Mouse (Mus musculus) adrenal gland, adult (tissue): Measurements from ENCODE around the gene Fpr1.
A peak's percentile ranks its signal among the peaks of the same experiment; 100 is the strongest.
"Not testable (repeated sequence)": the region's sequence is repeated elsewhere in the genome, so short reads cannot be mapped to it uniquely, and the experiment has no call there.

Source experiments
- DNase-seq, 2 experiments: peaks; one replicate each; pipeline ENCODE4 v3.0.0; 2022 to 2023; ENCODE audit warnings: low spot score in 1 of 2; ENCODE audit not compliant: inconsistent age in 2 of 2

Gene Fpr1

GRCm38 (mm10) chr17:17855064-17855838 is 28.5 kb downstream of the Fpr1 start, which contains the start of gene Has1:
Has1 (minus strand) TSS chr17:17855205.
- DNase-seq, result no peak

DNA sequence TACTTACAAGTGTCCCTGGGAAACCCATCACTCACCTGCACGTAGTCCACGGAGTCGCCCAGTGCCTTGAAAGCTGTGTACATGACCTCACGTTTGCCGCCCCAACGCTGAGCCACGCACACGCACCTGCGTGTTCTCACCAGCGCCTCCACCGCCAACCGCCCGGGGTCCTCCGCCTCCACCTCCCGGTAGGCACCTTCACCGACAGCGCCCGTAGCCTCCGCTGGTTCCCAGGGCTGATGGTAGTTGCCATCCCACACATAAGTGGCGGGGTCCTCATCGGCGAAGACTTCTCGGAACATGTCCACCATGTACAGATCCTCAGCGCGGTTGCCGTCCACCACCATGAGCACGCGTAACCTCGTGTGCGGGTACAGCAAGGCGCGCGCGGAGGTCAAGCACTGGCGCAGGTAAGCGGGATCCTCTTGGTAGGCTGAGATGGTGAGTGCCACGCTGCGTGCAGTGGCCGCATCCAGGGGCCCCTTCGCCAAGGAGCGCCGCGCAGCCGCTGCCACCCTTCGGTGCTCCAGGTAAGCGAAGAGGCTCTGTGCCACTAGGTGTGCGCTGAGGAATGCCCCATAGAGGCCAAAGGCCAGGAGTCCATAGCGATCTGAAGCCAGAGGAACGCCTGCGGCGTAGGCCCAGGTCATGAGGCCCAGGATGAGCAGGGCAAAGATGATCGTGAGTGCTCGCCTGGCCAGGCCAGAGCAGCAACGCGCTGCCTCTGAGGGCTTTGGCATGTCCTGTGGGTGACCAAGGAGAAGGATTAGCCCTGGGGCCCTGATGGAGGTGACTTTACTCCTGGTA is 33.6 kb downstream of the Fpr1 start:
- no peak for DNase-seq

DNA sequence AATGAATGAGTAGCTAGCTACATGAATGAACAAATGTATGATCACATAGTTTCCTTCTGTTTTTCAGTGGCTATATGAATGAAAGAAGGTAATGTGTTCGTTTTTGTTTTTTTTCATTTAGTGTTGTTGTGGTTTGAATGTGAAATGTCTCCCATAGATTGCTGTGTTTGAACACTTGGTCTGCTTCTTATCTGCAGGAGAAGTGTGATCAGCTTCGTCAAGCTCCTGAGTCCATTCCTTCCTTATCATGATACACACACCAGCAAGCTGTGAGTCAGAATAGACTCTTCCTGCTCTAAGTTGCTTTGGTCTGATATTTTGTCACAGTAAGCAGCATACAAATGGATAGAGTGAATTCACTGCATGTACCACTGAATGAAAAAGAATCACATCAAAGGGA is 34.8 kb downstream of the Fpr1 start:
- no peak for DNase-seq

DNA sequence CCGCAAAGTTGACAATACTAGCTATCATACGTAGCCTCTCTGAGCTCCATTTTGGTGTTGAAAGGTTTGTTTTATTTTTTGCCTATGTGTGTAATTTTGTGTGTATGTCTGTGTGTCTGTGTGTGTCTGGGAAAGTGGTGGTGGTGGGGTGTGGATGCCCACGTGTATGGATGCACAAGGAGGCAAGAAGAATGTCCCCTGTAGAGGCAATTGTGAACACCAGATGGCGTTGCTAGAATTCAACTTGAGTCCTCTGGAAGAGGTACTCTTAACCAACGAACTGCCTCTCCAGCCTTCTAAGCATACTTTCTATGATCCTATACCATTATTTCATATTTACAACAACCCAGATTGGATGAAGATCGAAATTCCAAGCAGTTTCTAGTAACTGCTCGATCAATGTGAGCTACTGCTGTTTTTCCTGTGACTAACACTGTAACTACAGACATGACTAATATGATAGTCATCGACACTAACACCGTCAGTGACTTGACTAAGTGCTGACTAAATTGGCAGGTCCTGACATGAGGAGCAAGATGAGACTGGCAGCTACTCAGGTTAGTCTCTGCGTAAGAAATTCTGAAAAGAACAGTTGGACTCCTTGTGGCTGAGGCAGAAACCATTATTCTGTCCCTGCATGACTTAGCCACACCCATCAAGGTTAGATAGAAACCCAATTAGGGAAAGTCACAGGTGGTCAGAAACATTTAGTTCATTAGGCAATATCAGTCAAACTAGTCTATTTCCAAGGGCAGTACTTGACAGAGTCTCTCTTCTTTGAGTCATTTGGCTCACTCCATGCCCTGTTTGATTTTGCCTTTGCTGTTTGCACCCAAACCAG is 38.3 kb downstream of the Fpr1 start:
- peak in 1 of 2 experiments; percentile 81 for DNase-seq

DNA sequence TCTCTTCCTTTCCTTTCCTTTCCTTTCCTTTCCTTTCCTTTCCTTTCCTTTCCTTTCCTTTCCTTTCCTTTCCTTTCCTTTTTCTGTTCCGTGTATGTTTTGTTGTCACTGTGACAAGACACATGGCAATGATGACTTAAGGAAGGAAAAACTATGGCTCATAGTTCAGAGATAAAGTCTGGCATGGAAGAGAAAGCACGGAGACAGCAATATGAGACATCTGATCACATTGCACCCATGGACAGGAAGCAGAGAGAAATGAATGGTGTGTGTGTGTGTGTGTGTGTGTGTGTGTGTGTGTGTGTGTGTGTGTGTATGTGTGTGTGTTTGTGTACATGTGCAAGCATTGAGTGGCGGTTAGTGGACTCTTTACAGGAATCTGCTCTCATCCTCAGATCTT is 39.1 kb downstream of the Fpr1 start:
- DNase-seq, result not testable (repeated sequence)

DNA sequence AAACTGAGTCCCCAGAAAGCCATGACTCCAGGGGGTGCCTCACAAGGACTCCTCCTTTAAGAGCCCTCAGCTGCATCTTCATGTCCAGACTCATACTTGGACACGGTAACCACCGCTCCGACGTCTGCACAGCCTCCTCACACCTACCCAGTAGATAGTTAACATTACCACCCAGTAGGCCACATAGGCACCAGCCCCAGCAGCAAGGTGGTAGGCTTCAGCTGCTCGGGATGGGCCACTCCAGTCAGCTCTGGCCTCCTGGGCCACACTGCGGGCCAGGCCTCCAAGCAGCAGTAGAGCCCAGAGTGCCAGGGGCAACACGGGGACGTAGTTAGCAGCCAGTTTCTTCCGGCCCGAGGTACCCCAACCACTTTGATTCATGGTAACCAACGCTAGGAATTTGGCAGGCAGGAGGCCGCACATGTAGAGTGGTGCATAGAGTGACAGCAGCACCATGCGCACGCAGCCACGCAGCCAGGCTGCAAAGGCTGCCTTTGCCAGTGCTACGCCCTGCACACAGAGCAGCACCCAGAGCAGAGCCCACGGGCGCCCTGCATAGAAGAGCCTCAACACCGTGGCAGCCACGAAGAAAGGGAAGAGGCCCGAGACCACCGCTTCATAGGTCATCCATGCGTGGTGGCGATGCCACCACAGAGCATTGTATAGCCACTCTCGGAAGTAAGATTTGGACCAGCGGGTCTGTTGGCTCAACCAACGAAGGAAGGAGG is 40.0 kb downstream of the Fpr1 start:
- DNase-seq, result no peak

GRCm38 (mm10) chr17:17840796-17841195 is 42.9 kb downstream of the Fpr1 start:
- DNase-seq, result peak in 1 of 2 experiments; percentile 36

DNA sequence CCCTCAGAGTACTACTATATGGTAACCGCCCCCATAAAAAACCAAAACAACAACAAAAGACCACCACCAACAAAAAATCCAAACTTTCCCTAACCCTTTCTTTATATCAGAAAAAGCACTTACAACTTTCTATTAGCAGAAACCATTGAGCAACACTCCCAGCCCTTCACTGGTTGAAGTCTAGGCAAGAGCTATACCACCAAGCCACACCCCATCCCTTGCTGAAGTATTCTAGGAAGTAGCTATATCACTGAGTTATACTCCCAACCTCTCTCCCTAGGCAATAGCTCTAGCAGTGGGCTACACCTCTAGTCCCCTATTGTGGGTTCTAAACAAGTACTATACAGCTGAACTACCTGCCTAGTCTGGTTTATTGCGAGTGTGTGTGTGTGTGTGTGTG is 44.5 kb downstream of the Fpr1 start:
- no peak for DNase-seq

- DNase-seq, result peak; percentile 98 to 100
Measured at GRCm38 (mm10) chr17:17837919-17838701, 45.6 kb downstream of the Fpr1 start.

GRCm38 (mm10) chr17:17837426-17837825 is 46.3 kb downstream of the Fpr1 start:
- no peak for DNase-seq

DNA sequence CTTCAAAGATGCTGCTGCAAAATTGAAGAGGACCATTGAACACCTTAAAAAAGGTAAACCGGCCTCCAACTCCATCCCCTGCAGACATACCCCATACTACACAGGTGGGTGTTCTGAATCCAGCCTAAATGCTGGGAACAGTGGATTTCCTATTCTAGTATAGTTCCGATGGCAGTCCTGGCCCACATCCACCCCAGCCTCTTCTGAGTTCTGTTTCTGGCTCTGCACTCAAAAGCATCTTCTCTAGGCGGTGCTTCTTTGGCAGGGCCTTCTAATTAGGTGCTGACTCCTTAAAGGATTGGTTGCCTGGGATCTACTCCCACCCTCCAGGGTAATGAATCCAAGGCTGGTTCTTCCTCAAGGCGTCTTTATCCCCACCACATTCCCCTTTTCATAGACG is 47.6 kb downstream of the Fpr1 start:
- DNase-seq, result peak in 1 of 2 experiments; percentile 39

DNA sequence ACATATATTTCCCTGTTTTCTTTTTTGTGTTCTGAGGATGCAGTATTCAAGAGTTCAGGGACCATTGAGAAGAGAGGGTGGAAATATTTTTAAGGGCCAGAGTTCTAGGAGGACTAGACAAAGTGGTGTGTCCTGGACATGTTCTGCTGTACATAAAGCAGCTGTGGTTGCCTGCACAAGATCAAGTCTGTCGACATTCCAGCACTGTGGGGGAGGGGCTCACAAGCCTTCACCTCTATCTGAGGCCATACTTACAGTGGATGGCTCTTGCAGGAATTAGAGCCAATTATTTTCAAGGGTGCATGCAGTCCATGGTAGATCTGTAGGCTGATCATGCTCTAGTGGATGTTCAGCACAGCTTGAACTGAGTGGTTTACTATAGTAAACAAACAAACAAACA is 48.8 kb downstream of the Fpr1 start:
- DNase-seq, result peak in 1 of 2 experiments; percentile 50

DNA sequence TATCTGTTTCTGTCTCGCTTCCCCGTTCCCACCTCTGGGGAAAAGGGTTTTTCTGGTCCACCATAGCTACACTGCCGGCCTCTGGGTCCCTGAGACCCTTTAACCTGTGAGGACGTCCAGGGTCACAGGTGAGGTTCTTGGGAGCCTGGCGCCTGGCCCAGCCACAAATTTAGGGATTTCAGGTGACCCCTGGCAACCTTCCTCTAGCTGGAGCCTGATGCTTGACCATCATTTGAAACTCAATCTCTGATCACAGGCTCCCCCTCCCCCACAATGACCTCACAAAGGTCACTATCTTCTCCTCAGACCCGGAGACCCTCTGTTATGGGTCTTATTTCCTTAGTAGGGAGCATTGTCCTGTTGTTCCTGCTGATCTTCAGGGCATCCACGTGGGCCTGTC is 53.0 kb downstream of the Fpr1 start:
- peak in 1 of 2 experiments; percentile 39 for DNase-seq

GRCm38 (mm10) chr17:17829816-17830535 is 53.8 kb downstream of the Fpr1 start:
- DNase-seq, result peak; percentile 22 to 60

GRCm38 (mm10) chr17:17829052-17829785 is 54.5 kb downstream of the Fpr1 start:
- DNase-seq, result peak; percentile 35 to 70

GRCm38 (mm10) chr17:17828191-17828981 is 55.4 kb downstream of the Fpr1 start:
- peak; percentile 75 to 86 for DNase-seq

GRCm38 (mm10) chr17:17827658-17828190 is 56.0 kb downstream of the Fpr1 start:
- DNase-seq, result peak; percentile 81 to 92
